ENCODE assay signal across 12 mouse cellular contexts in genomic region chr14:51983251-51983650, GRCm38 (mm10). TPM values are rescaled to one million over a fixed set of nuclear protein-coding genes. Genes with fewer than 3 reads are reported as not detected.
DNase-seq lines count a peak whose midpoint lies in the region; ATAC-seq and TF ChIP-seq lines count a peak whose summit lies in the region.
"Had no signal": no experiment of that assay in that cellular context is flagged by ENCODE, and none has a peak within 500 bp of the region (broad histone marks: within the 10 kb centered on the region; RNA-seq: fewer than 3 reads in every experiment).

No protein-coding gene starts in this region.

- TF ChIP-seq CTCF in heart, postnatal 0 days (IDR thresholded peaks at IDR 0.05; ENCODE audit: low read depth) = 0 out of 2 replicates have a peak, but pooled peaks have one; percentile 2
- no peak for TF ChIP-seq CTCF in thymus, adult 2 months (IDR thresholded peaks at IDR 0.05; ENCODE audit: borderline replicate concordance, control insufficient read depth, extremely low read depth, insufficient read depth, low read length, poor library complexity)

- H3K27ac ChIP-seq in heart, postnatal 0 days (ENCODE audit: low read depth) = no peak overlapping the region
- H3K27ac ChIP-seq in neural tube, embryonic 12.5 days = no peak overlapping the region
- H3K27ac ChIP-seq in limb, embryonic 10.5 days = peak overlapping the region; percentile 98; the same call in 1 of the 2 replicates
- no peak overlapping the region for H3K27ac ChIP-seq in neural tube, embryonic 15.5 days (replicated peaks)
- no peak overlapping the region for H3K27ac ChIP-seq in thymus, adult 2 months (ENCODE audit: control insufficient read depth, insufficient read depth, low read length)

- no peak for TF ChIP-seq POLR2A in thymus, adult 2 months (IDR thresholded peaks at IDR 0.05; ENCODE audit: control insufficient read depth, extremely low read depth, insufficient read depth, low read length, poor library complexity)

- no peaks in the 10 kb centered on the region; the same call in none of the 2 replicates for H3K4me1 ChIP-seq in heart, postnatal 0 days (ENCODE audit: control insufficient read depth, insufficient read depth)
- peaks cover 25% of the 10 kb centered on the region for H3K4me1 ChIP-seq in neural tube, embryonic 12.5 days
- peaks cover 35% of the 10 kb centered on the region for H3K4me1 ChIP-seq in limb, embryonic 10.5 days
- H3K4me1 ChIP-seq in neural tube, embryonic 15.5 days = peaks cover 39% of the 10 kb centered on the region
- peaks cover 24% of the 10 kb centered on the region for H3K4me1 ChIP-seq in thymus, adult 2 months (replicated peaks; ENCODE audit: control insufficient read depth, insufficient read depth, low read length)

- 65% methylated on average over 4 of the region's 4 CpGs for WGBS in heart, postnatal 0 days
- 67% methylated on average over 4 of the region's 4 CpGs for WGBS in neural tube, embryonic 12.5 days
- 66% methylated on average over 4 of the region's 4 CpGs for WGBS in limb, embryonic 10.5 days
- 63% methylated on average over 4 of the region's 4 CpGs for WGBS in neural tube, embryonic 15.5 days
- 86% methylated on average over 4 of the region's 4 CpGs for WGBS in thymus, adult 2 months

- H3K9me3 ChIP-seq in heart, postnatal 0 days (replicated peaks; ENCODE audit: control insufficient read depth, low read length) = no peaks in the 10 kb centered on the region
- H3K9me3 ChIP-seq in neural tube, embryonic 12.5 days = no peaks in the 10 kb centered on the region
- no peaks in the 10 kb centered on the region for H3K9me3 ChIP-seq in limb, embryonic 10.5 days (replicated peaks)
- H3K9me3 ChIP-seq in neural tube, embryonic 15.5 days (replicated peaks) = no peaks in the 10 kb centered on the region

- H3K4me3 ChIP-seq in heart, postnatal 0 days (ENCODE audit: low read depth, low read length) = no peak overlapping the region
- H3K4me3 ChIP-seq in neural tube, embryonic 12.5 days = no peak overlapping the region
- no peak overlapping the region for H3K4me3 ChIP-seq in limb, embryonic 10.5 days
- no peak overlapping the region for H3K4me3 ChIP-seq in neural tube, embryonic 15.5 days (replicated peaks)
- no peak overlapping the region for H3K4me3 ChIP-seq in thymus, adult 2 months (ENCODE audit: control insufficient read depth, insufficient read depth, low read length)

- DNase-seq in heart, postnatal 0 days (ENCODE audit: low spot score) = no peak
- DNase-seq in heart, adult 9 months (ENCODE audit: low spot score in 2 of 2) = no peak
- no peak for DNase-seq in neural tube, embryonic 10.5 days (ENCODE audit: extremely low spot score, low spot score)
- DNase-seq in limb, embryonic 10.5 days (ENCODE audit: low spot score) = no peak
- DNase-seq in thymus, adult 2 months = no peak
- DNase-seq: adrenal gland, postnatal 36 days; cerebellum, postnatal 25 days; left cerebral cortex, postnatal 4 days had no signal

- no peak overlapping the region for H3K9ac ChIP-seq in heart, postnatal 0 days (replicated peaks; ENCODE audit: low read depth, low read length)
- no peak overlapping the region for H3K9ac ChIP-seq in neural tube, embryonic 12.5 days
- H3K9ac ChIP-seq in neural tube, embryonic 15.5 days (replicated peaks) = no peak overlapping the region

- H3K27me3 ChIP-seq in heart, postnatal 0 days (ENCODE audit: control insufficient read depth, insufficient read depth, low read length) = no peaks in the 10 kb centered on the region
- no peaks in the 10 kb centered on the region for H3K27me3 ChIP-seq in neural tube, embryonic 12.5 days (replicated peaks)
- no peaks in the 10 kb centered on the region for H3K27me3 ChIP-seq in limb, embryonic 10.5 days (ENCODE audit: low read depth, poor library complexity, severe bottlenecking)
- no peaks in the 10 kb centered on the region for H3K27me3 ChIP-seq in neural tube, embryonic 15.5 days (replicated peaks)
- H3K27me3 ChIP-seq in thymus, adult 2 months (ENCODE audit: control insufficient read depth, insufficient read depth, low read length) = no peaks in the 10 kb centered on the region

- TF ChIP-seq EP300 in heart, postnatal 0 days (IDR thresholded peaks at IDR 0.05; ENCODE audit: low read depth) = no peak

- no peak overlapping the region for H3K4me2 ChIP-seq in heart, postnatal 0 days (ENCODE audit: low read depth, low read length)
- peak overlapping the region; percentile 80 for H3K4me2 ChIP-seq in neural tube, embryonic 12.5 days (replicated peaks)
- H3K4me2 ChIP-seq in neural tube, embryonic 15.5 days = peak overlapping the region; percentile 93

- H3K36me3 ChIP-seq in heart, postnatal 0 days (replicated peaks; ENCODE audit: control insufficient read depth, insufficient read depth, low read length) = no peaks in the 10 kb centered on the region; the same call in 1 of the 2 replicates
- 0 out of 2 replicates have a peak, but pooled peaks cover 3% of the 10 kb centered on the region for H3K36me3 ChIP-seq in neural tube, embryonic 12.5 days
- peaks cover 17% of the 10 kb centered on the region for H3K36me3 ChIP-seq in limb, embryonic 10.5 days
- H3K36me3 ChIP-seq in neural tube, embryonic 15.5 days = peaks cover 13% of the 10 kb centered on the region
- no peaks in the 10 kb centered on the region for H3K36me3 ChIP-seq in thymus, adult 2 months (ENCODE audit: control insufficient read depth, insufficient read depth, low read length)

- ATAC-seq in heart, postnatal 0 days (ENCODE audit: insufficient read depth, low read depth) = no peak
- no peak for ATAC-seq in neural tube, embryonic 12.5 days (ENCODE audit: low FRiP score, low read depth)
- ATAC-seq in neural tube, embryonic 15.5 days (ENCODE audit: low FRiP score) = no peak
- no peak for ATAC-seq in erythroid progenitor cell, adult 5-6 weeks (replicated peaks; ENCODE audit: low FRiP score, poor library complexity, severe bottlenecking)

RNA-seq across cellular contexts. Expression of gene Arhgef40, which starts 1.3 kb away (rescaled TPM):
- 35.4 and 36.4 TPM in 2 replicates for total RNA-seq in heart, postnatal 0 days (2014; rRNA removed; ENCODE audit: low replicate concordance)
- 26.9 and 27.6 TPM in 2 replicates for polyA plus RNA-seq in heart, postnatal 0 days (2015; fragmentation: Nextera tagmentation; extraction: Ambion mirVana)
- 105 and 110 TPM in 2 replicates for polyA plus RNA-seq in neural tube, embryonic 12.5 days (2016; fragmentation: Nextera tagmentation; extraction: Ambion mirVana)
- 190 and 236 TPM in 2 replicates for polyA plus RNA-seq in limb, embryonic 10.5 days (2016; fragmentation: Nextera tagmentation; extraction: Ambion mirVana)
- polyA plus RNA-seq in neural tube, embryonic 15.5 days (2015; fragmentation: Nextera tagmentation; extraction: Ambion mirVana) = 71.3 and 82.7 TPM in 2 replicates
- 6.5 and 20.5 TPM in 2 replicates for total RNA-seq in erythroid progenitor cell, adult 5-6 weeks (2015; ENCODE audit: low replicate concordance)
- total RNA-seq in erythroid progenitor cell, adult 5-6 weeks (2017; ENCODE audit: low replicate concordance) = 11.6 and 16.2 TPM in 2 replicates
- 55.2 and 62.3 TPM in 2 replicates for polyA plus RNA-seq in thymus, adult 2 months (2012; rRNA removed)

RNA-seq across cellular contexts. Expression of gene Tmem253, which starts 32.2 kb away (rescaled TPM):
- 0.57 TPM in 1 of 2 replicates, not detected in the other for total RNA-seq in heart, postnatal 0 days (2014; rRNA removed; ENCODE audit: low replicate concordance)
- polyA plus RNA-seq in heart, postnatal 0 days (2015; fragmentation: Nextera tagmentation; extraction: Ambion mirVana) = 0.18 and 1.0 TPM in 2 replicates
- polyA plus RNA-seq in neural tube, embryonic 12.5 days (2016; fragmentation: Nextera tagmentation; extraction: Ambion mirVana) = 1.0 and 1.3 TPM in 2 replicates
- polyA plus RNA-seq in limb, embryonic 10.5 days (2016; fragmentation: Nextera tagmentation; extraction: Ambion mirVana) = 0.41 and 0.66 TPM in 2 replicates
- polyA plus RNA-seq in neural tube, embryonic 15.5 days (2015; fragmentation: Nextera tagmentation; extraction: Ambion mirVana) = 0.88 and 1.4 TPM in 2 replicates
- total RNA-seq in erythroid progenitor cell, adult 5-6 weeks (2015; ENCODE audit: low replicate concordance) = 6.5 TPM in 1 of 2 replicates, not detected in the other
- 0.15 TPM in 1 of 2 replicates, not detected in the other for total RNA-seq in erythroid progenitor cell, adult 5-6 weeks (2017; ENCODE audit: low replicate concordance)
- 2.9 TPM in 2 replicates for polyA plus RNA-seq in thymus, adult 2 months (2012; rRNA removed)

RNA-seq across cellular contexts. Expression of gene Zfp219, which starts 37.3 kb away (rescaled TPM):
- 41.2 and 51.6 TPM in 2 replicates for total RNA-seq in heart, postnatal 0 days (2014; rRNA removed; ENCODE audit: low replicate concordance)
- polyA plus RNA-seq in heart, postnatal 0 days (2015; fragmentation: Nextera tagmentation; extraction: Ambion mirVana) = 12.7 and 13.9 TPM in 2 replicates
- polyA plus RNA-seq in neural tube, embryonic 12.5 days (2016; fragmentation: Nextera tagmentation; extraction: Ambion mirVana) = 78.3 and 84.9 TPM in 2 replicates
- 45.6 and 51.1 TPM in 2 replicates for polyA plus RNA-seq in limb, embryonic 10.5 days (2016; fragmentation: Nextera tagmentation; extraction: Ambion mirVana)
- 25.3 and 28.6 TPM in 2 replicates for polyA plus RNA-seq in neural tube, embryonic 15.5 days (2015; fragmentation: Nextera tagmentation; extraction: Ambion mirVana)
- 2.2 and 4.2 TPM in 2 replicates for total RNA-seq in erythroid progenitor cell, adult 5-6 weeks (2015; ENCODE audit: low replicate concordance)
- 3.9 and 4.8 TPM in 2 replicates for total RNA-seq in erythroid progenitor cell, adult 5-6 weeks (2017; ENCODE audit: low replicate concordance)
- 253 and 269 TPM in 2 replicates for polyA plus RNA-seq in thymus, adult 2 months (2012; rRNA removed)

RNA-seq across cellular contexts. Expression of gene Olfr221, which starts 59.0 kb away (rescaled TPM):
- not detected in 2 replicates for total RNA-seq in heart, postnatal 0 days (2014; rRNA removed; ENCODE audit: low replicate concordance)
- polyA plus RNA-seq in heart, postnatal 0 days (2015; fragmentation: Nextera tagmentation; extraction: Ambion mirVana) = not detected in 2 replicates
- not detected in 2 replicates for polyA plus RNA-seq in neural tube, embryonic 12.5 days (2016; fragmentation: Nextera tagmentation; extraction: Ambion mirVana)
- not detected in 2 replicates for polyA plus RNA-seq in limb, embryonic 10.5 days (2016; fragmentation: Nextera tagmentation; extraction: Ambion mirVana)
- not detected in 2 replicates for polyA plus RNA-seq in neural tube, embryonic 15.5 days (2015; fragmentation: Nextera tagmentation; extraction: Ambion mirVana)
- total RNA-seq in erythroid progenitor cell, adult 5-6 weeks (2015; ENCODE audit: low replicate concordance) = not detected in 2 replicates
- total RNA-seq in erythroid progenitor cell, adult 5-6 weeks (2017; ENCODE audit: low replicate concordance) = not detected in 2 replicates
- not detected in 2 replicates for polyA plus RNA-seq in thymus, adult 2 months (2012; rRNA removed)
- total RNA-seq: adrenal gland, postnatal 36 days; left cerebral cortex, postnatal 4 days had no signal
- polyA plus RNA-seq: small intestine, adult 2 months had no signal
